Mouse (Mus musculus) lung, embryonic 15.5 days (tissue): ENCODE measurements around the gene Macf1. TPM values are rescaled to one million over a fixed set of nuclear protein-coding genes. Genes with fewer than 3 reads are reported as not detected.
A peak's percentile ranks its signal among the peaks of the same experiment; 100 is the strongest.

ENCODE experiments used
- ATAC-seq: fragments of 200-750 bp; cut with Nextera tagmentation; 2 replicates; pipeline ENCODE4 v1.8.0; 2017; ENCODE audit warnings: moderate number of reproducible peaks, borderline replicate concordance; ENCODE audit not compliant: low FRiP score, low TSS enrichment; ENCODE audit errors: extremely low read depth
- H3K27ac ChIP-seq: fragments of 300-500 bp; sonication (generic); 2 replicates; pipeline ENCODE4 v1.5.1; 2015; ENCODE audit warnings: moderate library complexity, mild to moderate bottlenecking, inconsistent platforms
- H3K27me3 ChIP-seq: fragments of 300-500 bp; sonication (generic); 2 replicates; pipeline ENCODE4 v1.6.1; 2015; ENCODE audit warnings: inconsistent platforms
- H3K36me3 ChIP-seq: fragments of 300-500 bp; sonication (generic); 2 replicates; pipeline ENCODE4 v1.6.1; 2015; ENCODE audit warnings: inconsistent platforms
- H3K4me1 ChIP-seq: fragments of 300-500 bp; sonication (generic); 2 replicates; pipeline ENCODE4 v1.6.1; 2015; ENCODE audit warnings: inconsistent platforms
- H3K4me2 ChIP-seq: fragments of 300-500 bp; sonication (generic); 2 replicates; pipeline ENCODE4 v1.6.1; 2015; ENCODE audit warnings: inconsistent platforms, mild to moderate bottlenecking, moderate library complexity
- H3K4me3 ChIP-seq: fragments of 300-500 bp; sonication (generic); 2 replicates; pipeline ENCODE4 v1.5.1; 2015; ENCODE audit warnings: mild to moderate bottlenecking, inconsistent platforms
- H3K9ac ChIP-seq: fragments of 300-500 bp; sonication (generic); 2 replicates; pipeline ENCODE4 v1.6.1; 2015; ENCODE audit warnings: inconsistent platforms
- H3K9me3 ChIP-seq: fragments of 300-500 bp; sonication (generic); 2 replicates; pipeline ENCODE4 v1.6.1; 2016; ENCODE audit warnings: inconsistent platforms
- WGBS: fragments of 180-500 bp; shearing (Covaris S2); methylation state at CpG from one replicate; pipeline ENCODE4 v1.1.7; 2015; 5-methylcytosine and 5-hydroxymethylcytosine counted together
- polyA plus RNA-seq: library from polyadenylated mRNA; unstranded; fragments of >200 nt; fragmentation: Nextera tagmentation; extraction: Ambion mirVana; gene quantifications from 2 replicates; pipeline ENCODE4 v1.2.1, GENCODE M21; 2015

Gene Macf1
- polyA plus RNA-seq, 1 experiment from 2014 or later: 73.1 TPM

DNA sequence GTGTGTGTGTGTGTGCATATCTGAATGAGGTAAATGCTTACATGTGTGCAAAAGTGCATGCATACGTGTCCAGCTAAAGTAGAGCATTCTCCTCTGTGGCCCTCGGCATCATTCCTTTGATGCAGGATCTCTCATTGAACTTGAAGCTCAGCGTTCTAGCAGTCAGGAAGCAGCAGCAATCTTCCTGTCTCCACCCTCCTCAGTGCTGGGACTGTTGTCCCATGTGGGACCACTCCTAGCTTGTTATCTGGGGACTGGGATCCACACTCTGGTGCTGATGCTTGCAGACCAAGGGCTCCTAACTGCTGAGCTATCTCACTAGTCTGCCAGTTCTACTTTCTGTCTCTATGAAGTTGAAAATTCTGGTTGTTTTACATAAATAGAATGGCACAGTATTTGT is 52.5 kb downstream of the Macf1 start:
- no peak overlapping the region for H3K27ac ChIP-seq
- H3K27me3 ChIP-seq: no peaks in the 10 kb centered on the region
- no peak overlapping the region for H3K4me3 ChIP-seq
- H3K4me1 ChIP-seq: peaks cover 31% of the 10 kb centered on the region
- 76% methylated on average over 3 of the region's 3 CpGs for WGBS
- no peak overlapping the region for H3K4me2 ChIP-seq
- no peaks in the 10 kb centered on the region for H3K9me3 ChIP-seq
- no peaks in the 10 kb centered on the region for H3K36me3 ChIP-seq
- H3K9ac ChIP-seq: no peak overlapping the region
- no peak for ATAC-seq

DNA sequence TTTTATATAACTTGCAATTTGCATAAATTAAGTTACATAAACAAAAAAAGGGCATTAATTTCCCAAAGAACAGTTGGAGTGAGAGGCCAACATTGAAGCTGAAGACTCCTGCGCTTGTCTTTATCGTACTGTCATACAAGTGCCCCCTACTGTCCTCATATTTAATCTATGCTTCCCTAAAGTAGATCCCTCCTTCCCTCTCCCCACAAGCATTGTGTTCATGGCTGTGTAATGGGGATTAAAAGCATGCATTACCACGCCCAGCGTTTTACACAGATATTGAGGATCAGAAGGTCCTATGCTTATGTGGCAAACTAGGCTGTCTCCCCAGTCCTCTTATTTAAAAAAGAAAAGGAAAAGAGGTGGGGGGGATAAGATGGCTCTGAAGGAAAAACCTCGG is 56.5 kb downstream of the Macf1 start:
- no peak overlapping the region for H3K4me2 ChIP-seq
- H3K9me3 ChIP-seq: no peaks in the 10 kb centered on the region
- no peak for ATAC-seq
- H3K27ac ChIP-seq: no peak overlapping the region
- no peaks in the 10 kb centered on the region for H3K27me3 ChIP-seq
- H3K9ac ChIP-seq: no peak overlapping the region
- H3K36me3 ChIP-seq: no peaks in the 10 kb centered on the region
- H3K4me3 ChIP-seq: no peak overlapping the region
- H3K4me1 ChIP-seq: peaks cover 44% of the 10 kb centered on the region
- 65% methylated on average over 5 of the region's 5 CpGs for WGBS

GRCm38 (mm10) chr4:123625332-123626072 is 58.7 kb downstream of the Macf1 start:
- WGBS: 76% methylated on average over 6 of the region's 6 CpGs
- peak overlapping the region; percentile 87; the same call in 1 of the 2 replicates for H3K27ac ChIP-seq
- H3K4me2 ChIP-seq: no peak overlapping the region
- no peak overlapping the region for H3K4me3 ChIP-seq
- H3K4me1 ChIP-seq: peaks cover 58% of the 10 kb centered on the region
- ATAC-seq: no peak
- H3K9ac ChIP-seq: no peak overlapping the region
- no peaks in the 10 kb centered on the region for H3K27me3 ChIP-seq
- H3K9me3 ChIP-seq: no peaks in the 10 kb centered on the region
- no peaks in the 10 kb centered on the region for H3K36me3 ChIP-seq

GRCm38 (mm10) chr4:123624438-123624837 is 59.7 kb downstream of the Macf1 start:
- no peaks in the 10 kb centered on the region for H3K9me3 ChIP-seq
- peak overlapping the region; percentile 87 for H3K27ac ChIP-seq
- WGBS: 15% methylated on average over 5 of the region's 5 CpGs
- H3K36me3 ChIP-seq: no peaks in the 10 kb centered on the region
- H3K27me3 ChIP-seq: no peaks in the 10 kb centered on the region
- peaks cover 58% of the 10 kb centered on the region for H3K4me1 ChIP-seq
- 0 out of 2 replicates have a peak overlapping the region, but pooled peaks have one; percentile 22 for H3K9ac ChIP-seq
- ATAC-seq: peak; percentile 71
- no peak overlapping the region for H3K4me3 ChIP-seq
- H3K4me2 ChIP-seq: peak overlapping the region; percentile 25; the same call in 1 of the 2 replicates

DNA sequence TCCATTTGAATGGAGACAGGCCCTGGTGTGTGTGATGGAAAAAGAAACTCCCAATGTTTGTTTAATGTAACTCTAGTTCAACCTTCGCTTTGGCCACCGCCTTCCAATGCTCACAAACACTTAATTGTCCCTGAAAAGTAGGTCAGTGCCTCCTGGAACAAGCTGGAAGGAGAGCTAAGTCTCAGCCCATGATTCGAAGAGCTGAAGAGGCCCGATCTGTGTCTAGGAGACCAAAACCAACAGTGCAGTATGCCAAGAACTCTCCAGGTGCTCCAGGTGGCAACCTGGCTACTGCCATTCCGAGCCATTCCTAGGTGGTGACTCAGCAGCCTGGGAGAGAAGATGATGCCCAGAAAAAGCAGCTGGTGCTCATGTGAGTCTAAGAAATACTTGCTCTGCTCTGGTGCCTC is 60.4 kb downstream of the Macf1 start:
- Histone ChIP-seq H3K27ac (peak overlapping the region; percentile 87), H3K27me3 (no peaks in the 10 kb centered on the region)
- 34% methylated on average over 5 of the region's 5 CpGs for WGBS

DNA sequence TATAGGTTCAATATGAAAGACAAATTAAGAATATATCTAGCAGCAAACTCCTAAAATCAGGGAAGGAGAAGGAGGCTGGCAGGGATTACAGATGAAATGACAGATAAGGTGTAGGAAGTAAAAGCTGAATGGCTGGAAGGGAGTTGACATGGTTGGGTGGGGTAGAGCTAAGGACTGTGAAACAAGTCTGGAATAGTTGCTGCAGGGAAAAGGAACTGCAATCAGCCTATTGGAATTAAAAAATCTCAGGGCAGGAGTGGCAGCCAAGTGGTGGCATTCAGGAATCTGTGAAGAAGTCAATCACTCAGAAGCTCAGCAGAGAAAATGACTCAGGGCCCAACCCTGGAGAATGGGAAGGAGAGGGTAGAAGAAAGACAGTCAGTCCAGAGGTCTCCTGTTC is 62.4 kb downstream of the Macf1 start:
- Histone ChIP-seq H3K36me3 (no peaks in the 10 kb centered on the region), H3K9ac (no peak overlapping the region), H3K27me3 (no peaks in the 10 kb centered on the region), H3K9me3 (no peaks in the 10 kb centered on the region), H3K4me2 (no peak overlapping the region), H3K4me3 (no peak overlapping the region), H3K4me1 (peaks cover 62% of the 10 kb centered on the region), H3K27ac (peak overlapping the region; percentile 55; the same call in 1 of the 2 replicates)
- no peak for ATAC-seq

More for the DNA sequence above, 60.4 kb downstream of the Macf1 start:
- Histone ChIP-seq H3K4me1 (peaks cover 58% of the 10 kb centered on the region), H3K4me2 (peak overlapping the region; percentile 1; the same call in 1 of the 2 replicates), H3K9me3 (no peaks in the 10 kb centered on the region), H3K36me3 (no peaks in the 10 kb centered on the region), H3K9ac (no peak overlapping the region), H3K4me3 (no peak overlapping the region)
- ATAC-seq: no peak

DNA sequence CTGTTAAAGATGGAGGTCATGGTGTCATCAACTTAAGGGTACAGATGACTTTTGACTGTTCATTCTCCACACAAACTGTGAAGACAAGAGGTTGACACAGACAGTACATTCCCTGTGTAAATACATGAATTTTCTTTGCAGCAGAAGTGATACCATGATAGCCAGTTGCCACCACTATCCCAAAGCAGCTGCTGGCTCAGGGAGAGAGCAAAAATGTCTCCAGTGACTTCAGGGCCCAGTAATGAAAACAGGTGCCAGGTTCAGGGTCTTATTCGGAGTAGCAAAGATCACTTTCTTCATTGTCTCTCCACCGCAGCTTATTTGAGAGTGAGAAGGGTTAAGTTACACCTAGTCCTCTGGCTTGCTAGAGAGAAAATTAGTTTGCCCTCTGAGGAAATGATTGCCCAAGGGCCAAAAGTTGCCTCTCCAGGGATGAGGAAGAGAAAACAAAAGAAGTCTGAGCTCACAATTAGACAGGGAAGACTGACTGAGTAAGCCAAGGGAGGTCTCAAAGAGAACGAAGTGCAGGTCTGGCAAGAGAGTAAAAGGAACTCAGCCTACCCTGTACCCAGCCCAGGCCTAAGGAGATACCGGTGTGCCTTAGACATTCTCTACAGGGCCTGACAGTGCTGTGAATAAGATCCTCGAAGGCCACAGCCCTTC is 66.3 kb downstream of the Macf1 start:
- no peak for ATAC-seq
- Histone ChIP-seq H3K27me3 (no peaks in the 10 kb centered on the region), H3K27ac (peak overlapping the region; percentile 91), H3K36me3 (no peaks in the 10 kb centered on the region), H3K9ac (no peak overlapping the region), H3K4me2 (no peak overlapping the region), H3K4me1 (peaks cover 60% of the 10 kb centered on the region), H3K9me3 (no peaks in the 10 kb centered on the region), H3K4me3 (no peak overlapping the region)
- 70% methylated on average over 5 of the region's 5 CpGs for WGBS

- Histone ChIP-seq H3K27ac (peak overlapping the region; percentile 91), H3K9ac (no peak overlapping the region), H3K4me2 (no peak overlapping the region; the same call in 1 of the 2 replicates), H3K9me3 (no peaks in the 10 kb centered on the region), H3K36me3 (no peaks in the 10 kb centered on the region), H3K4me1 (peaks cover 56% of the 10 kb centered on the region), H3K27me3 (no peaks in the 10 kb centered on the region), H3K4me3 (no peak overlapping the region)
- ATAC-seq: peak; percentile 79
- 24% methylated on average over 4 of the region's 4 CpGs for WGBS
These were observed 67.2 kb downstream of the Macf1 start for GRCm38 (mm10) chr4:123616971-123617370.

DNA sequence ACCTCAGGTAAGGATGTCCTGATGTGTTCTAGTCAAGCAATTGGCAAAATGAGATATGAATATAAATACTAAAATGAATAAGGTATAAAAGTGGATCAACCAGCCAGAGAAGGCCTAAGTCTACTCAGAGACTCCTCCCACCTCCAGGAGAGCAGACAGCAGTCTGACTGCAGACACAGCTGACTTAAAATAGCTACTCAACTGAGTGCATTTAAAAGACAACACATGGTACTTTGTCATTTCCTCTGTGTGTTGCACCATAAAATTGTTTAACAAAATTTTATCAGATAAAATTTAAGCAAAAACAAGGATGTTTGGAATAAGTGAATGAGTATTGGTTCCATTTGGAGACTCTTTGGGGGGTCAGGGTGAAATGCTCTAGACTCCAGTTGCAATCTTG is 67.7 kb downstream of the Macf1 start:
- Histone ChIP-seq H3K9me3 (no peaks in the 10 kb centered on the region), H3K27me3 (no peaks in the 10 kb centered on the region), H3K9ac (no peak overlapping the region), H3K4me3 (no peak overlapping the region), H3K4me1 (peaks cover 56% of the 10 kb centered on the region), H3K4me2 (no peak overlapping the region; the same call in 1 of the 2 replicates), H3K36me3 (no peaks in the 10 kb centered on the region), H3K27ac (peak overlapping the region; percentile 91)
- peak; percentile 76 for ATAC-seq

- H3K27me3 ChIP-seq: no peaks in the 10 kb centered on the region
- 0 out of 2 replicates have a peak overlapping the region, but pooled peaks have one; percentile 10 for H3K9ac ChIP-seq
- peak overlapping the region; percentile 40 for H3K4me3 ChIP-seq
- ATAC-seq: peak; percentile 58; the same call in 1 of the 2 replicates
- H3K9me3 ChIP-seq: no peaks in the 10 kb centered on the region
- H3K36me3 ChIP-seq: no peaks in the 10 kb centered on the region
- 36% methylated on average over 7 of the region's 7 CpGs for WGBS
- peak overlapping the region; percentile 38; the same call in 1 of the 2 replicates for H3K4me2 ChIP-seq
- H3K4me1 ChIP-seq: peaks cover 55% of the 10 kb centered on the region
- H3K27ac ChIP-seq: peak overlapping the region; percentile 73
These were observed 70.7 kb downstream of the Macf1 start for GRCm38 (mm10) chr4:123613309-123613947.

GRCm38 (mm10) chr4:123611940-123612339 is 72.2 kb downstream of the Macf1 start:
- H3K9me3 ChIP-seq: no peaks in the 10 kb centered on the region
- no peak for ATAC-seq
- no peak overlapping the region for H3K27ac ChIP-seq
- H3K4me3 ChIP-seq: peak overlapping the region; percentile 40
- no peaks in the 10 kb centered on the region for H3K27me3 ChIP-seq
- peaks cover 41% of the 10 kb centered on the region for H3K4me1 ChIP-seq
- H3K36me3 ChIP-seq: peaks cover 11% of the 10 kb centered on the region; the same call in 1 of the 2 replicates
- H3K4me2 ChIP-seq: peak overlapping the region; percentile 39
- peak overlapping the region; percentile 14; the same call in 1 of the 2 replicates for H3K9ac ChIP-seq
- WGBS: 84% methylated on average over 1 of the region's 1 CpGs
